Mouse (Mus musculus): ENCODE results near the gene Prrx1.

The Prrx1 gene

DNA sequence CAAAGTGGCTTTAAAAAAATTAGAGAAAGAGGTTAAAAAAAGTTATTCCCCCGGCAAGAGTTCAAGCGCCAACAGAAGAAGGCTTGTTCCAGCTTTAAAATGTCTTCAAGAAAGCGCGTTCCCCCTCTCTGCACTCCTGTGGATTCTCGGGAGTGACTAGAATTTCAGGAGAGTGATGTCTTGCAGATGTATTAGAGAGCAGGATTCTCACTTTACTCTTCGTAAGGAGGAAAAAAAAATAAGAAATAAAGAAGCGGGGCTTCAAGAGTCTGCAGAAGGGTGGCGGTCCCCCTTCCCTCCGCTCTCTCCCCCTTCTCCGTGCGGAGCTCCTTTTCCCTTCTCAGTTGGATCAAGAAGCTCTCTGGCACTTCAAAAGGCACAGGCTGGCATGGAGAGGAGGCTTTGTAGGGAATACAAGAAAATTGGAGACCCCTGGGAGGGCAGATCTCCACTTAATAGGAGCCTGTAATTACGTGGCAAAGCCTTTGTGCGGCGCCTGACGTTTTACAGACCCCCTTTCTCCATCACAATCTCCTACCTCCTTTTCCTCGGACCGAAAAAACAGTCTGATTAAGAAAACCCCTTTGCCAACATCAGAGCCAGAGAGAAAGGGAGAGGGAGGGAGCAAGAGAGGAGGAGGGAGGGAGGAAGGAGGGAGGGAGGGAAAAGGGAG is at the start of gene Prrx1:
Prrx1 (minus strand) TSS at position 610 of the 673 bp plus-strand sequence.
- peak; percentile 62 for DNase-seq (ENCODE audit: low spot score)

GRCm38 (mm10) chr1:163362202-163362601 is 48.7 kb upstream of the Prrx1 start:
- DNase-seq (ENCODE audit: low spot score) = no peak

- DNase-seq (ENCODE audit: low spot score) = no peak
These were observed 47.9 kb upstream of the Prrx1 start for GRCm38 (mm10) chr1:163361376-163361775.

- no peak for DNase-seq (ENCODE audit: low spot score)
These were observed 47.3 kb upstream of the Prrx1 start for GRCm38 (mm10) chr1:163360796-163361195.

- no peak for DNase-seq (ENCODE audit: low spot score)
These were observed 46.0 kb upstream of the Prrx1 start for GRCm38 (mm10) chr1:163359521-163359920.

GRCm38 (mm10) chr1:163358165-163358564 is 44.7 kb upstream of the Prrx1 start:
- no peak for DNase-seq (ENCODE audit: low spot score)

- no peak for DNase-seq (ENCODE audit: low spot score)
These were observed 44.2 kb upstream of the Prrx1 start for GRCm38 (mm10) chr1:163357733-163358132.

GRCm38 (mm10) chr1:163356167-163356566 is 42.7 kb upstream of the Prrx1 start:
- DNase-seq (ENCODE audit: low spot score) = no peak

DNA sequence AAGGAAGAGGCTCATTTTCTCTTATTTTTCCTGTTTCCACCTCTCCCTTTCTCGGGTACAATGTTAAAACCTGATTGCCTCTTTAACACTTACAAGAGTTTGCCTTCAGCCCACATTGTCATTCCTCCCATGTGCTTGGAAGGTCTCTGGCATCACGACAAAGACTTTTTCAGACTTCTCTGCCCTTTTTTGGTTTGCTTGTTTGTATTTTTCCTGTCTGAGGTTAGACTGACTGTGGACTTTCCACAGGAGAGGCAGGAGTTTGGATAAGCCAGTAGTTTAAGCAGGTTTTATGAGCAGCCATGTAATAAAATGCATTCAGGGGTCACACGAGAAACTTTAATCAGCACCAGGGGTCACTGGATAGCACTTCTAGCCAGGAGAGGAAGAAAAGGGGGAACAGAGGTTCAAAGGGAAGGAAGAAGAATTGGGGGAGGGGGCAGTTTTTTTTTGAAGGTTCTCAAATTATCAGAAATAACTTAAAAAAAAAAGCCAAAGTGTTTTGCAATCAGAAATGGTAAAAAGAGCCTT is 42.2 kb upstream of the Prrx1 start:
- DNase-seq (ENCODE audit: low spot score) = no peak

DNA sequence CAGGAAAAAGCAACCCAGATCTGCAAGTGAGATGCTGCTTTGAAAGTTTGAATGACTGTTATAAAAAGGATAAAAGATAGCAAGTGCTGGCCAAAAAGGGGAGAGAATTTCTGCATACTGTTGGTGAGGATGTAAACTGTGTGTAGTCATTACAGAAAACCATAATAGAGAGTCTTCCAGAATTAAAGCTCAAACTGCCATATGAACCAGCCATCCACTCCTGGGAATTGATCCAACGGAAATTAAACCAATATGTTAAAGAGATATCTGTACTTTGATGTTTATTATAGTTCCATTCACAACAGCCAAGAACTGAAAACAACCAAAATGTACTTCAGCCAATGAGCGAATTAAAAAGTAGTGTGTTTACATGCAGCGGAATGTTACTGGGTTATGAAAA is 37.5 kb upstream of the Prrx1 start:
- DNase-seq (ENCODE audit: low spot score) = no peak

DNA sequence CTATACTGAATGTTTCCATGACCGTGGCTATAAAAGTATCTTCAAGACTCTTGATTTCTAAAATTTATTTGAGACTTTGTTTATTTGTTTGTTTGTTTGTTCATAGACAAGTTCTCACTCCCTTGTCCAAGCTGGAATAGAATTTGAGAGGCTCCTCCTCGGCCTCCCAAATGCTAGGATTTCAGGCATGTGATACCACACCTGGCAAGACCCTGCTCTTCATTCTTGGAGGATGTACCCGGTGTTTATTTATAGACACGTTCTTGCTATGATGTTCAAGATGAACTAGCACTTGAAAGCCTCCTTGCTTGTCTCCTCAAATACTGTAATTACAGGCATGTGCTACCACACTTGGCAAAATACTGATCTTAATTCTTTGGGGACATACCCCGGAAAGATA is 32.0 kb upstream of the Prrx1 start:
- DNase-seq (ENCODE audit: low spot score) = no peak

GRCm38 (mm10) chr1:163344931-163345330 is 31.4 kb upstream of the Prrx1 start:
- peak; percentile 32 for DNase-seq (ENCODE audit: low spot score)

DNA sequence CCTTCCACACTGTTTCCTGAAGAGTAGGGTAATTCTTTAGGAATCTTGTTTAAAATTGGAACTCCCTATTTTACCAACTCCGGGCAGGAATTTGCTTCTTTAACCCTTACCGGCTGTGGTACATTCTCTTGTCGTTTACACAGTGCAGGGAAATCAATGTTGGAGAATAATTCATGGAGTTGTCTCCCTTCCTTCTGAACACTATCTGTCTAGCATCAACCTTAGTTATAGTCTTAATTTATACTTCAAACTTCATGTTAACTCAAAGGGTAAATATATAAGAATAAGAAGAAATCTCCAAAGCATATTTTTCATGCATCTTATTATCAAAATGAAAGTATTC is 25.7 kb upstream of the Prrx1 start:
- DNase-seq (ENCODE audit: low spot score) = no peak

DNA sequence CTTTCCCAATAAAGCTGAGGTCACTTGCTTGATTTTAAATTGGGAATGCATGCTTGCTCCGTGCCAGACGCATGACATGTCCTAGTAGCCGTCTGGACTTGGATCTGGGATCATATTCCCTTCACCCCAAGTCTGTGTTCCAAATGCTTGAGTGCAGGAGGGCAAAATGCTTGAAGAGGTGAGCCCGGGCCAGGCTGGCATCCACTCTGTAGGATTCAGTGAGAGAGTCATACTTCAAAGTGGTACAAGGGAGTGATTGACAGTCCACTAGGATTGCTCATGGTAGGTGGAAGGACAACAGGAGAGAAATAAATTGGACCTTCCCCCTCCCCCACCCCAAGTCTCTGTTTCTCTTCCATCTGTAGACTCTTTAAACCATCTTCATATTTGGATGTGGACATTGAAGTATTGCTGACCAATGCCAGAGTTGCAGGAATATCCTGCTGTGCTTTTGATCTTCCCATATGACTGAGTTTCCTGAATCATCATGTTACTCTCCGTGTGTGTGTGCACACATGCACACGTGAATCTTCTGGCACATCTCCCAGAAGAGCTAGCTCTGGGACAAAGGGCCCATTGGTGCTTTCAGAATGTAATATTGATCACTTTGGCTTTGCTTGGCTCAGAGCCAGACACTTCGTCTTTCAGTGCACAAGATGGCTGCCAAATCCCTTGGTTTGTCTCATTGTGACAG is 25.2 kb upstream of the Prrx1 start:
- DNase-seq (ENCODE audit: low spot score) = no peak

GRCm38 (mm10) chr1:163337821-163338220 is 24.3 kb upstream of the Prrx1 start:
- no peak for DNase-seq (ENCODE audit: low spot score)

DNA sequence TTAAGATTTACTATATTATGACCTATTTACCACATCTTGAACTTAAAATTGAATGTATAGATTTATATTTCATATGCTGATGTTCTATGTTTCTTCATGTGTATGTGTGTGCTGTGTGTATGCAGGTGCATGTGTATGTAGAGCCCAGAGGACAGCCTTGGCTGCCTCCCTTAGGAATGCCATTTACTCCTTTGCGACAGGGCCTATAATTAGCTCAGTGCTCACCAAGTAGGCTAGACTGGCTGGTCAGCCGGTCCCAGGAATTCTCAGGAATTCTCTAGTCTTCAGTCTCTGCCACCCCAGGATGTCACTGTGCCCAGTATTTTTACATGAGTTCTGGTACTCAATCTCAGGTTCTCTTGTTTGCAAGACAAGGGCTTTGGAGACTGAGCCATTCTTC is 13.8 kb upstream of the Prrx1 start:
- no peak for DNase-seq (ENCODE audit: low spot score)

GRCm38 (mm10) chr1:163319669-163320571 is 6.4 kb upstream of the Prrx1 start:
- no peak for DNase-seq (ENCODE audit: low spot score)

DNA sequence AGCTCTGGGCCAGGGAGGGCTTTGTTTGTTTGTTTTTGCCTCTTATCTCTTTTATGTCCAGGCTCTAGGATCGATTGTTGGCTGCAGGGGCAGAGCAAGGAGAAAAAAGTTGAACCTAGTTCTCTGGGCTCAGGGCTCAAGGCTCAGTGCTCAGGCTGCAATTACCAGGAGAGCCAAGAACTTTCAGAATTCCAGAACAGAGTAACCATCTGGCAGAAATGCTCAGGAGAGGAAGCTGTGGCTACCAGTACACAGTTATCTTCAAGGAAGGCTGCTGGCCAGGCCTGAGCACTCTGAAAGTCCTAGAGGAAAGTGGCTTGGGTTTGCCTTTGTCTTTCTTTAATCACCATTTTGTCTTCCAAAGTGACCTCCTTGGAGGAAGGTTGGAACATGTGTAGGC is 3.4 kb upstream of the Prrx1 start:
- no peak for DNase-seq (ENCODE audit: low spot score)

- peak; percentile 30 for DNase-seq (ENCODE audit: low spot score)
These were observed 1.4 kb upstream of the Prrx1 start for GRCm38 (mm10) chr1:163314829-163315301.

- peak; percentile 48 for DNase-seq (ENCODE audit: low spot score)
These were observed 613 bp upstream of the Prrx1 start for GRCm38 (mm10) chr1:163313921-163314725.

Measured in retina, embryonic 14.5 days (tissue).